Mouse (Mus musculus): ENCODE data around the gene Rcan2. TPM values are rescaled to one million over a fixed set of nuclear protein-coding genes. Genes with fewer than 3 reads are reported as not detected.

Gene Rcan2
- polyA plus RNA-seq, 2 experiments, result 0.57 to 0.59 TPM

DNA sequence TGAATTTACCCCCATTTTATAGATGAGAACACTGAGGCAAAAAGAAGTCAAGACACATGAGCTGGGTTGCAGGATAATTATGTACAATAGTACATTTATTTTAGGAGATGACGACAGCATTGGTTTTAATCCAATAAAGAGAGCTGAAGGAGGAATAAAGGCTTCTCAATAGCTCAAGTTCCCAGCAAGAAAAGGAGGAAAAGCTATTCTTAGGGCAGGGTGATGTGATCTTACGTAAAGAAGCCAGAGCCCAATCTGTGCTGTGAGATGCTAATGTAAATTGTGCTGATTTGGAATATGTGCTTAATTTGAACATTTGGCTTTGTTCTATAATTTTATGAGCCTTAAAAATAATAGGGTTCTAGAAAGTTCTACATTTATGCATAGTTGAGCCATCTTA, 176.4 kb downstream of the Rcan2 start:
- WGBS (ENCODE audit: insufficient replicate concordance), result 65% methylated on average over 2 of the region's 2 CpGs
- H3K4me3 ChIP-seq (ENCODE audit: insufficient read depth in 1 of 2, low read depth in 2 of 2, low read length in 2 of 2), result no peak overlapping the region
- no peaks in the 10 kb centered on the region for H3K27me3 ChIP-seq (ENCODE audit: control insufficient read depth, insufficient read depth, low read length)
- no peak for TF ChIP-seq EP300 (IDR thresholded peaks at IDR 0.05; ENCODE audit: low read depth)
- TF ChIP-seq CTCF (IDR thresholded peaks at IDR 0.05; ENCODE audit: low read depth), result no peak
- no peaks in the 10 kb centered on the region for H3K9me3 ChIP-seq (ENCODE audit: control insufficient read depth, low read length)
- DNase-seq (ENCODE audit: low read depth in 3 of 3, low spot score in 3 of 3), result no peak
- no peaks in the 10 kb centered on the region for H3K36me3 ChIP-seq (replicated peaks; ENCODE audit: control insufficient read depth, insufficient read depth, low read depth)
- no peak overlapping the region for H3K4me2 ChIP-seq (ENCODE audit: low read depth)
- ATAC-seq (ENCODE audit: insufficient read depth), result no peak
- no peaks in the 10 kb centered on the region for H3K4me1 ChIP-seq (replicated peaks; ENCODE audit: control insufficient read depth in 2 of 2, insufficient read depth in 2 of 2, low read length in 1 of 2)
- no peak overlapping the region for H3K9ac ChIP-seq (replicated peaks)
- no peak overlapping the region for H3K27ac ChIP-seq

- H3K4me2 ChIP-seq (ENCODE audit: low read depth), result no peak overlapping the region
- 49% methylated on average over 3 of the region's 3 CpGs for WGBS (ENCODE audit: insufficient replicate concordance)
- H3K27me3 ChIP-seq (ENCODE audit: control insufficient read depth, insufficient read depth, low read length), result no peaks in the 10 kb centered on the region
- no peak overlapping the region for H3K27ac ChIP-seq
- no peaks in the 10 kb centered on the region for H3K4me1 ChIP-seq (replicated peaks; ENCODE audit: control insufficient read depth in 2 of 2, insufficient read depth in 2 of 2, low read length in 1 of 2)
- no peaks in the 10 kb centered on the region for H3K36me3 ChIP-seq (replicated peaks; ENCODE audit: control insufficient read depth, insufficient read depth, low read depth)
- H3K9ac ChIP-seq (replicated peaks), result no peak overlapping the region
- TF ChIP-seq CTCF (IDR thresholded peaks at IDR 0.05; ENCODE audit: low read depth) (no peak), EP300 (IDR thresholded peaks at IDR 0.05; ENCODE audit: low read depth) (no peak)
- no peak overlapping the region for H3K4me3 ChIP-seq (ENCODE audit: insufficient read depth in 1 of 2, low read depth in 2 of 2, low read length in 2 of 2)
- no peaks in the 10 kb centered on the region for H3K9me3 ChIP-seq (ENCODE audit: control insufficient read depth, low read length)
- ATAC-seq (ENCODE audit: insufficient read depth), result no peak
- no peak for DNase-seq (ENCODE audit: low read depth in 3 of 3, low spot score in 3 of 3)
Observed at GRCm38 (mm10) chr17:43979925-43980324, 178.8 kb downstream of the Rcan2 start.

DNA sequence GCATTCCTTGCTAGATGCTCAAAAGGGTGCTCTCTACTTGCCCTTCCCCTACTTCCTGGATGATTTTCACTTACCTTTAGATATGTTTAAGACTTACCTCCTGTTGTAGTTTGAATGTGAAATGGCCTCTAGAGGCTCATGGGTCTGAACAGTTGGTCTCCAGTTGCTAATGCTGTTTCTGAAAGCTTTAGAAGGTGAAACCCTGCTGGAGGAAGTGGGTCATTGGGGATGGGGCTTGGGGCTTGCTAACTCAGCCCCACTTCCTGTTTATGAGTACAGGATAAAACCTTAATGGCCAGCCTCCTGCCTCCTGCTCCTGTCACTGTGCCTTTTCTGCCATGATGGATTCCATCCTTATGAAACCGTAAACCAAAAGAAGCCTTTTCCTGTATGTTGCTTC, 181.4 kb downstream of the Rcan2 start:
- DNase-seq (ENCODE audit: low read depth in 3 of 3, low spot score in 3 of 3) (no peak), ATAC-seq (ENCODE audit: insufficient read depth) (no peak)
- Histone ChIP-seq H3K9ac (replicated peaks) (no peak overlapping the region), H3K4me1 (replicated peaks; ENCODE audit: control insufficient read depth in 2 of 2, insufficient read depth in 2 of 2, low read length in 1 of 2) (no peaks in the 10 kb centered on the region), H3K36me3 (replicated peaks; ENCODE audit: control insufficient read depth, insufficient read depth, low read depth) (no peaks in the 10 kb centered on the region), H3K9me3 (ENCODE audit: control insufficient read depth, low read length) (no peaks in the 10 kb centered on the region), H3K4me2 (ENCODE audit: low read depth) (no peak overlapping the region), H3K27me3 (ENCODE audit: control insufficient read depth, insufficient read depth, low read length) (no peaks in the 10 kb centered on the region), H3K27ac (no peak overlapping the region), H3K4me3 (ENCODE audit: insufficient read depth in 1 of 2, low read depth in 2 of 2, low read length in 2 of 2) (no peak overlapping the region)
- TF ChIP-seq CTCF (IDR thresholded peaks at IDR 0.05; ENCODE audit: low read depth) (no peak), EP300 (IDR thresholded peaks at IDR 0.05; ENCODE audit: low read depth) (no peak)
- 46% methylated on average over 1 of the region's 1 CpGs for WGBS (ENCODE audit: insufficient replicate concordance)

GRCm38 (mm10) chr17:43989334-43989945, 188.3 kb downstream of the Rcan2 start:
- ATAC-seq (ENCODE audit: insufficient read depth), result no peak
- 68% methylated on average over 5 of the region's 5 CpGs for WGBS (ENCODE audit: insufficient replicate concordance)
- Histone ChIP-seq H3K9me3 (ENCODE audit: control insufficient read depth, low read length) (no peaks in the 10 kb centered on the region), H3K36me3 (replicated peaks; ENCODE audit: control insufficient read depth, insufficient read depth, low read depth) (no peaks in the 10 kb centered on the region), H3K4me3 (ENCODE audit: insufficient read depth in 1 of 2, low read depth in 2 of 2, low read length in 2 of 2) (no peak overlapping the region), H3K9ac (replicated peaks) (no peak overlapping the region), H3K4me1 (replicated peaks; ENCODE audit: control insufficient read depth in 2 of 2, insufficient read depth in 2 of 2, low read length in 1 of 2) (no peaks in the 10 kb centered on the region), H3K4me2 (ENCODE audit: low read depth) (no peak overlapping the region), H3K27ac (no peak overlapping the region), H3K27me3 (ENCODE audit: control insufficient read depth, insufficient read depth, low read length) (no peaks in the 10 kb centered on the region)
- TF ChIP-seq CTCF (IDR thresholded peaks at IDR 0.05; ENCODE audit: low read depth), result no peak
- no peak for TF ChIP-seq EP300 (IDR thresholded peaks at IDR 0.05; ENCODE audit: low read depth)
- no peak for DNase-seq (ENCODE audit: low read depth in 3 of 3, low spot score in 3 of 3)

DNA sequence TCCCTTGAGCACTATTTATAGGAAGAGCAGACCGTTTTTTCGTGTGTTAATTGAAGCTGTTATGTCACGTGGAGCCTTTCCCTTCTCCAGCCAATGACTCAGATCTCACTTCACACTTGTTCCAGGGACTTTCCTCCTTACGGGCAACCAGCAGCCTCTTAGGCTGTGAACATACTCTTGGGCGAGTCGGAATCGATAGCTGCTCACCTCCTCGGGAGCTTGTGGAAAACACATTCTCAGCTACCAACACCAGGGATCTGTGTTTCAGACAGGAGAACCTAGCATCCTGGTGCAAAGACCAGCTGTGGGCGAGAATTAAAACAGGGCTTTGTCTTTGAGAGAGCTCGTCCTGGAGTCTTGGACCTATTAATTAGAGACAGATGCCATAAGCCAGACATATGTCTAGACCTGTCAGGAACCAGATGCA, 189.8 kb downstream of the Rcan2 start:
- Histone ChIP-seq H3K9me3 (ENCODE audit: control insufficient read depth, low read length) (no peaks in the 10 kb centered on the region), H3K36me3 (replicated peaks; ENCODE audit: control insufficient read depth, insufficient read depth, low read depth) (no peaks in the 10 kb centered on the region), H3K27me3 (ENCODE audit: control insufficient read depth, insufficient read depth, low read length) (no peaks in the 10 kb centered on the region), H3K9ac (replicated peaks) (no peak overlapping the region), H3K4me3 (ENCODE audit: insufficient read depth in 1 of 2, low read depth in 2 of 2, low read length in 2 of 2) (no peak overlapping the region), H3K4me2 (ENCODE audit: low read depth) (no peak overlapping the region), H3K4me1 (replicated peaks; ENCODE audit: control insufficient read depth in 2 of 2, insufficient read depth in 2 of 2, low read length in 1 of 2) (no peaks in the 10 kb centered on the region), H3K27ac (no peak overlapping the region)
- WGBS (ENCODE audit: insufficient replicate concordance), result 61% methylated on average over 10 of the region's 10 CpGs
- ATAC-seq (ENCODE audit: insufficient read depth) (no peak), DNase-seq (ENCODE audit: low read depth in 3 of 3, low spot score in 3 of 3) (no peak)
- TF ChIP-seq CTCF (IDR thresholded peaks at IDR 0.05; ENCODE audit: low read depth) (no peak), EP300 (IDR thresholded peaks at IDR 0.05; ENCODE audit: low read depth) (no peak)
